Mouse (Mus musculus) heart, adult 2 months (tissue): Measurements from ENCODE around the gene Stox2. TPM values are rescaled to one million over a fixed set of nuclear protein-coding genes. Genes with fewer than 3 reads are reported as not detected.
A peak's percentile ranks its signal among the peaks of the same experiment; 100 is the strongest.

Source experiments
- DNase-seq, 2 experiments: peaks; one replicate each; pipeline ENCODE4 v3.0.0; 2021
- H3K27ac ChIP-seq: fragments of 200-600 bp; 2 replicates; pipeline ENCODE4 v1.8.1; 2022
- H3K27me3 ChIP-seq: fragments of 200-500 bp; 2 replicates; pipeline ENCODE4 v1.6.1; 2012; ENCODE audit warnings: mild to moderate bottlenecking, low read length, inconsistent platforms, mixed read lengths; ENCODE audit not compliant: control insufficient read depth, insufficient read depth
- H3K36me3 ChIP-seq: fragments of 200-500 bp; 2 replicates; pipeline ENCODE4 v1.6.1; 2012; ENCODE audit warnings: low read length, inconsistent platforms; ENCODE audit not compliant: control insufficient read depth, insufficient read depth
- H3K4me1 ChIP-seq: fragments of 200-500 bp; 2 replicates; pipeline ENCODE4 v1.6.1; 2011; ENCODE audit warnings: low read length; ENCODE audit not compliant: control insufficient read depth, insufficient read depth
- H3K4me3 ChIP-seq: fragments of 200-600 bp; 2 replicates; pipeline ENCODE4 v1.8.1; 2022
- H3K79me2 ChIP-seq: fragments of 200-500 bp; replicated peaks from 2 replicates; pipeline ENCODE4 v1.6.1; 2012; ENCODE audit warnings: mild to moderate bottlenecking, inconsistent platforms, low read length, moderate library complexity, mixed read lengths; ENCODE audit not compliant: control insufficient read depth, insufficient read depth
- H3K9ac ChIP-seq: fragments of 200-500 bp; 2 replicates; pipeline ENCODE4 v1.6.1; 2012; ENCODE audit warnings: low read depth, mild to moderate bottlenecking, control low read depth, inconsistent platforms, low read length, mixed read lengths
- CTCF ChIP-seq: fragments of 200-600 bp; IDR thresholded peaks from 2 replicates; pipeline ENCODE4 v1.8.1; 2022; ENCODE audit warnings: antibody characterized with exemption, mild to moderate bottlenecking, moderate library complexity
- EP300 ChIP-seq: fragments of 200-500 bp; IDR thresholded peaks from 2 replicates; pipeline ENCODE4 v1.6.1; 2011; ENCODE audit warnings: low read depth, low read length, control low read depth; ENCODE audit not compliant: insufficient read depth
- POLR2A ChIP-seq: fragments of 200-500 bp; IDR thresholded peaks from 2 replicates; pipeline ENCODE4 v1.6.1; 2011; ENCODE audit warnings: mild to moderate bottlenecking, low read depth, low read length, control low read depth; ENCODE audit not compliant: insufficient read depth
- WGBS: fragments of 180-500 bp; shearing (Covaris S2); methylation state at CpG from one replicate; pipeline ENCODE4 v1.1.7; 2018; 5-methylcytosine and 5-hydroxymethylcytosine counted together
- intact Hi-C: fragments of 180-260 bp; cut with DNase I; formaldehyde crosslinking; loops from one replicate; pipeline ENCODE4 v1.15.1; 2025
- polyA plus RNA-seq: library from polyadenylated mRNA; depleted of rRNA; stranded (reverse); fragments of >200 nt; gene quantifications from 2 replicates; pipeline ENCODE4 v1.2.3, GENCODE M21; 2012
- total RNA-seq, 2 experiments: library from RNA; stranded (reverse); gene quantifications; 2 replicates each; pipeline ENCODE4 v1.2.3; 2021

Gene Stox2
- total and polyA plus RNA-seq, 3 experiments: 2.6 to 11.3 (median 10.1) TPM

- Histone ChIP-seq H3K27ac (no peak overlapping the region), H3K36me3 (no peaks in the 10 kb centered on the region; the same call in 1 of the 2 replicates), H3K9ac (no peak overlapping the region), H3K4me1 (peaks cover 7% of the 10 kb centered on the region), H3K27me3 (no peaks in the 10 kb centered on the region), H3K79me2 (peaks cover 14% of the 10 kb centered on the region), H3K4me3 (no peak overlapping the region)
- 93% methylated on average over 21 of the region's 21 CpGs for WGBS
- TF ChIP-seq CTCF: no peak
- no peak for TF ChIP-seq EP300
- no peak for TF ChIP-seq POLR2A
- intact Hi-C loops: loop anchor here (5.0 kb wide), 2 partner anchors 63 to 83 kb away; no protein-coding TSS in a partner anchor
- no peak for DNase-seq
Observed at GRCm38 (mm10) chr8:47284329-47285326, 161.5 kb downstream of the Stox2 start.

DNA sequence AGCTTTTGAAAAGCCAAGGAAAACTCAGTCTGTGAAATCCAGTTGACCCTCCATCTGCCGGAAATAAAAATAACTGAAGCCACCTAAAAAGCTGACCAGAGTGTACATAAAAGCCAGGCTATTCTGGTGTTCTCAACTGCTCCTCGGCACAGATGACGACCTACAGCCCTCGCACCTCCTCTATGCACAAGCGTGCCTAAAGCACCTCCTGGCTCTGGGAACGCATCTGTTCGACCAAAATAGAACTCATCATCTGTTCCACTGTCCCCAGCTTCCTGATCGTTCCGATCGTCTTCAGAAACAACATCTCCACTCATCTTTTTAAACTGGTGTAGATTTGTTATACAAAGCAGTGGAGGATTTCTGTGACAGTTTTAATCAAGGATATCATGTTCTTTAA, 166.3 kb downstream of the Stox2 start:
- no peak for TF ChIP-seq EP300
- no peak for TF ChIP-seq POLR2A
- no peak for TF ChIP-seq CTCF
- WGBS: 48% methylated on average over 10 of the region's 10 CpGs
- no peak for DNase-seq
- intact Hi-C loops: no loop called here
- Histone ChIP-seq H3K9ac (no peak overlapping the region), H3K27me3 (no peaks in the 10 kb centered on the region), H3K4me1 (peaks cover 9% of the 10 kb centered on the region), H3K27ac (no peak overlapping the region), H3K4me3 (no peak overlapping the region), H3K36me3 (no peaks in the 10 kb centered on the region; the same call in 1 of the 2 replicates), H3K79me2 (peaks cover 11% of the 10 kb centered on the region)

- TF ChIP-seq EP300: no peak
- TF ChIP-seq POLR2A: no peak
- no peak for TF ChIP-seq CTCF
- H3K27ac ChIP-seq: no peak overlapping the region
- H3K9ac ChIP-seq: no peak overlapping the region
- H3K79me2 ChIP-seq: peaks cover 11% of the 10 kb centered on the region; the same call in 1 of the 2 replicates
- WGBS: 58% methylated on average over 3 of the region's 3 CpGs
- no peaks in the 10 kb centered on the region for H3K27me3 ChIP-seq
- H3K4me1 ChIP-seq: peaks cover 6% of the 10 kb centered on the region
- no peak overlapping the region for H3K4me3 ChIP-seq
- no peak for DNase-seq
- H3K36me3 ChIP-seq: no peaks in the 10 kb centered on the region; the same call in 1 of the 2 replicates
- intact Hi-C loops: no loop called here
Observed at GRCm38 (mm10) chr8:47278211-47278610, 168.0 kb downstream of the Stox2 start.

DNA sequence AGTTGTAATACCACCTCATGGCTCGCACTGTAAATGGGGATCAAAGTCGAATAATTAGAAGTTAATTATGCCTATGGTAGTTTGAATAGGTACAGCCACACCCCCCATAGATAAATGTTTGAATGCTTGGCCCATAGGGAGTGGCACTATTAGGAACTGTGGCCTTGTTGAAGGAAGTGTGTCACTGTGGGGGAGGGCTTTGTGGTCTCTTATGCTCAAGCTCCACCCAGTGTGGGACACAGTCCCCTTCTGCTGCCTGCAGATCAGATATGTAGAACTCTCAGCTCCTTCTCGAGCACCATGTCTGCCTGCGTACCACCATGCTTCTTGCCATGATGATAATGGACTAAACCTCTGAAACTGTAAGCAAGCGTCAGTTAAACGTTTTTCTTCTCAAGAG, 177.2 kb downstream of the Stox2 start:
- no peak for TF ChIP-seq CTCF
- TF ChIP-seq POLR2A: no peak
- no peak for TF ChIP-seq EP300
- WGBS: 89% methylated on average over 6 of the region's 6 CpGs
- DNase-seq: no peak
- no peak overlapping the region; the same call in 1 of the 2 replicates for H3K27ac ChIP-seq
- H3K9ac ChIP-seq: no peak overlapping the region
- intact Hi-C loops: no loop called here
- H3K4me1 ChIP-seq: peaks cover 4% of the 10 kb centered on the region
- no peaks in the 10 kb centered on the region for H3K36me3 ChIP-seq
- peaks cover 6% of the 10 kb centered on the region for H3K79me2 ChIP-seq
- no peak overlapping the region for H3K4me3 ChIP-seq
- no peaks in the 10 kb centered on the region for H3K27me3 ChIP-seq

DNA sequence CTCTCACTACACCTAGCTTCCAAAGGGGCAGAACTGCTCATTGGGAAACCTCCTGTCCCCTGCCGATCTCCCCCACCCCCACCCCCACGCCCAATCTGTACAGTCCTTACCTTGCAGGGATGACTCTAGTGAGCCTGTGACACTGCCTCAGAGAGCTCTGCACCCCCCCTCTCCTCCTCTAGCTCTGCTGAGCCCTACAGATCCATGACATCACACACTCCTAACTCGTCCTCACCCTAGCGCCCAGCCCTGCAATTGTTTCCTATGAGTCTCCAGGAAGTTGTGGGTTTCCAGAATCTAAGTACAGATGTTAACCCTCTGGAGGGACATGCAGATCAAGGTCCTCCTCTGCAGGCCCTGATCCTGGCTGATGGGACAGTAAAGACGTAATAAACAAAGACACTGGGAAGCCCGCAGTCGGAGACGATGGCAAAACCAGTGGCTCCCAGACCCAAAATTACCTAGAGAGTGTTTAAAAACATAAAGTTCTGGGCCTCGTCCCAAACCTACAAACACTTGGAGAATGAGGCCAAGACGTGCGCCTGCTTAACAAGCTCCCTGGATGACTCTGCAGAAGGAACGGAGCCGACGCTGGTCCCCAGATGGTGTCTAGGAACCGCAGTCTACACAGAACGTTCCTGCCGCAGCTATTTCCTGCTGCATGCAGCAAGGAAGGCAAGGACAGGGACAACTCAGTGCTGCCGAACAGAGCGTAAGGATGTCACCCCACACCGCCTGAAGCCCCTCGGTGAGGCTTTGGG, 177.9 kb downstream of the Stox2 start:
- H3K4me3 ChIP-seq: peak overlapping the region; percentile 8; the same call in 1 of the 2 replicates
- DNase-seq: peak; percentile 24 to 41

More for the DNA sequence above, 177.9 kb downstream of the Stox2 start:
- Histone ChIP-seq H3K36me3 (no peaks in the 10 kb centered on the region), H3K79me2 (peaks cover 6% of the 10 kb centered on the region), H3K9ac (no peak overlapping the region), H3K27ac (peak overlapping the region; percentile 36), H3K27me3 (no peaks in the 10 kb centered on the region), H3K4me1 (peaks cover 4% of the 10 kb centered on the region)
- intact Hi-C loops: no loop called here
- no peak for TF ChIP-seq EP300
- no peak for TF ChIP-seq POLR2A
- no peak for TF ChIP-seq CTCF
- 35% methylated on average over 21 of the region's 21 CpGs for WGBS
